8 mouse cellular contexts compared by ENCODE assay signal in the genomic region with DNA sequence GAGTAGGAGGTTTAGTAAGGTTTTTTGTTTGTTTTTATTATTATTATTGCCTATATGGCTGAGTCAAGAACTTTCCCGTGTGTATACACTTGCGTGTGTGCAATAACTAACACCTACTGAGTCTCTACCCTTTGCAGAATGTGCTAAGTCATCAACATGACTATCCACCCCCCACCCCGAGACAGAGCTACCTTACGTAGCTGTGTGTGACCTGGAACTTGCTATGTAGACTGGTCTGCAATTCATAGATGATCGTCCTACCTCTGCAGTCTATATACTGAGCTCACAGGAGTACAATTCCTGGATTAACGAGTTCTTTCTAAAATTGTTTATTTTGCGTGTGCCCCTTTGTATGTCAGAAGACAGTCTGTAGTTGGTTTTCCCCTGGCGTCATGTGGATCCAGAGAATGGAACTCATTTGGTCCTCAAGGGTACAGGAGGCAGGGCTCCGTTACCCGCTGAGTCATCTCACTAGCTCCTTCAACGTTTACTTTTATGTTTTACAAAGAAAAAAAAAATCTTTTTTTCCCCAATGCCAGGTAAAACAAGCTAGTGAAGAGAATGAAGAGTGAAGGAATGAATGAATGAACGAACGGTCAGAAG. TPM values are rescaled to one million over a fixed set of nuclear protein-coding genes. Genes with fewer than 3 reads are reported as not detected.
DNase-seq lines count a peak whose midpoint lies in the region; ATAC-seq and TF ChIP-seq lines count a peak whose summit lies in the region.

A gene (plus strand): TSS at position 417 of the 603 bp plus-strand sequence.

- H3K27ac ChIP-seq in lung, postnatal 0 days (ENCODE audit: low read length), result peak within 1 kb of the TSS; percentile 89

- H3K9me3 ChIP-seq in lung, postnatal 0 days (ENCODE audit: low read length), result no peaks in the 10 kb centered on the region

- H3K4me2 ChIP-seq in lung, postnatal 0 days (replicated peaks; ENCODE audit: low read depth, low read length), result peak within 1 kb of the TSS; percentile 80

- no peaks in the 10 kb centered on the region for H3K36me3 ChIP-seq in lung, postnatal 0 days (ENCODE audit: insufficient read depth, low read length)

- H3K4me1 ChIP-seq in lung, postnatal 0 days (ENCODE audit: insufficient read depth, low read depth, low read length), result peaks cover 22% of the 10 kb centered on the region; the same call in 1 of the 2 replicates

- no peaks in the 10 kb centered on the region for H3K27me3 ChIP-seq in lung, postnatal 0 days (replicated peaks; ENCODE audit: insufficient read depth, low read length)

- TF ChIP-seq CTCF in lung, postnatal 0 days (IDR thresholded peaks at IDR 0.05), result no peak

- H3K4me3 ChIP-seq in lung, postnatal 0 days (ENCODE audit: low read depth, low read length), result peak within 1 kb of the TSS; percentile 73

- WGBS in lung, postnatal 0 days, result 26% methylated on average over 13 of the region's 13 CpGs

- peak within 1 kb of the TSS; percentile 74 for H3K9ac ChIP-seq in lung, postnatal 0 days (replicated peaks; ENCODE audit: low read depth)

- ATAC-seq in lung, postnatal 0 days, result no peak
- peak; percentile 51 for ATAC-seq in inflammation-experienced regulatory T-cells, adult 6 months
- no peak for ATAC-seq in megakaryocyte, adult 5-6 weeks (ENCODE audit: poor library complexity, severe bottlenecking)

- no peak for DNase-seq in lung, postnatal 0 days (ENCODE audit: low spot score)
- DNase-seq in lung, adult 18-20 months, result no peak
- no peak for DNase-seq in adrenal gland, postnatal 4 days (ENCODE audit: low spot score in 2 of 2)
- DNase-seq in gastrocnemius, adult 8-10 months (ENCODE audit: low spot score in 2 of 2), result no peak
- DNase-seq in right cerebral cortex, postnatal 10 days (ENCODE audit: low spot score in 2 of 2), result no peak
- DNase-seq in kidney, adult 18-20 months, result no peak

- TF ChIP-seq EP300 in lung, postnatal 0 days (IDR thresholded peaks at IDR 0.05), result no peak

RNA-seq across cellular contexts. Expression of the gene that starts here (rescaled TPM):
- 38.1 and 40.3 TPM in 2 replicates for polyA plus RNA-seq in lung, postnatal 0 days (2015; fragmentation: Nextera tagmentation; extraction: Ambion mirVana)
- 100 to 1,000 TPM; 108 to 127 TPM for total RNA-seq in adrenal gland, postnatal 4 days (2021)
- 10 to 100 TPM; 50.6 to 55.9 (median 53.1) TPM for total RNA-seq in gastrocnemius, adult 8-10 months (2022)
- polyA plus RNA-seq in inflammation-experienced regulatory T-cells, adult 6 months (2017; shearing (Covaris generic)), result 10 to 100 TPM; 37.4 to 55.0 (median 43.9) TPM
- total RNA-seq in megakaryocyte, adult 5-6 weeks (2015), result 24.9 and 31.9 TPM in 2 replicates
- total RNA-seq in megakaryocyte, adult 5-6 weeks (2017), result 13.3 and 20.1 TPM in 2 replicates
